ENCODE assay signal across 20 mouse cellular contexts in genomic region chr11:88631932-88632230, GRCm38 (mm10).
DNase-seq lines count a peak whose midpoint lies in the region; ATAC-seq and TF ChIP-seq lines count a peak whose summit lies in the region.
"Had no signal": no experiment of that assay in that cellular context is flagged by ENCODE, and none has a peak within 500 bp of the region (broad histone marks: within the 10 kb centered on the region; RNA-seq: fewer than 3 reads in every experiment).

No protein-coding gene starts in this region.

- no peaks in the 10 kb centered on the region for H3K9me3 ChIP-seq in forebrain, embryonic 10.5 days
- H3K9me3 ChIP-seq in forebrain, postnatal 0 days (ENCODE audit: low read length): no peaks in the 10 kb centered on the region
- no peaks in the 10 kb centered on the region for H3K9me3 ChIP-seq in kidney, embryonic 15.5 days (replicated peaks)
- H3K9me3 ChIP-seq: heart, embryonic 15.5 days; limb, embryonic 15.5 days had no signal

- peaks cover 63% of the 10 kb centered on the region for H3K36me3 ChIP-seq in forebrain, embryonic 10.5 days (replicated peaks)
- no peaks in the 10 kb centered on the region for H3K36me3 ChIP-seq in forebrain, postnatal 0 days (ENCODE audit: insufficient read depth)
- H3K36me3 ChIP-seq in kidney, embryonic 15.5 days: 0 out of 2 replicates have a peak, but pooled peaks cover 6% of the 10 kb centered on the region
- no peaks in the 10 kb centered on the region for H3K36me3 ChIP-seq in spleen, adult 2 months (ENCODE audit: control insufficient read depth, insufficient read depth, low read length)
- no peaks in the 10 kb centered on the region; the same call in 1 of the 2 replicates for H3K36me3 ChIP-seq in splenic B cell, adult 2 months (ENCODE audit: control insufficient read depth, insufficient read depth, low read length, poor library complexity, severe bottlenecking)
- H3K36me3 ChIP-seq: heart, embryonic 15.5 days; limb, embryonic 15.5 days had no signal

- no peak overlapping the region for H3K4me2 ChIP-seq in forebrain, postnatal 0 days (ENCODE audit: low read depth)
- no peak overlapping the region for H3K4me2 ChIP-seq in kidney, embryonic 15.5 days
- H3K4me2 ChIP-seq: heart, embryonic 15.5 days; limb, embryonic 15.5 days had no signal

- 87% methylated on average over 3 of the region's 3 CpGs for WGBS in forebrain, embryonic 10.5 days
- 94% methylated on average over 3 of the region's 3 CpGs for WGBS in forebrain, postnatal 0 days
- 93% methylated on average over 3 of the region's 3 CpGs for WGBS in kidney, embryonic 15.5 days
- WGBS in spleen, adult 2 months: 44% methylated on average over 3 of the region's 3 CpGs

- H3K4me1 ChIP-seq in forebrain, embryonic 10.5 days: peaks cover 92% of the 10 kb centered on the region
- 0 out of 2 replicates have a peak, but pooled peaks cover 4% of the 10 kb centered on the region for H3K4me1 ChIP-seq in forebrain, postnatal 0 days (ENCODE audit: insufficient read depth)
- H3K4me1 ChIP-seq in kidney, embryonic 15.5 days: peaks cover 71% of the 10 kb centered on the region
- H3K4me1 ChIP-seq in spleen, adult 2 months (ENCODE audit: control insufficient read depth, insufficient read depth, insufficient read length): peaks cover 26% of the 10 kb centered on the region

- H3K27ac ChIP-seq in forebrain, embryonic 10.5 days: peak overlapping the region; percentile 70
- H3K27ac ChIP-seq in forebrain, postnatal 0 days (ENCODE audit: low read depth, low read length): no peak overlapping the region
- H3K27ac ChIP-seq in kidney, embryonic 15.5 days: peak overlapping the region; percentile 32; the same call in 1 of the 2 replicates
- H3K27ac ChIP-seq in spleen, adult 2 months (ENCODE audit: insufficient read depth, low read length): peak overlapping the region; percentile 47; the same call in 1 of the 2 replicates
- H3K27ac ChIP-seq: heart, adult 2 months; heart, embryonic 15.5 days; limb, embryonic 15.5 days had no signal

- H3K27me3 ChIP-seq in forebrain, embryonic 10.5 days (ENCODE audit: poor library complexity, severe bottlenecking): no peaks in the 10 kb centered on the region
- H3K27me3 ChIP-seq in forebrain, postnatal 0 days (ENCODE audit: insufficient read depth, low read length): no peaks in the 10 kb centered on the region
- no peaks in the 10 kb centered on the region for H3K27me3 ChIP-seq in kidney, embryonic 15.5 days
- H3K27me3 ChIP-seq in spleen, adult 2 months (ENCODE audit: control insufficient read depth, insufficient read depth, low read length): no peaks in the 10 kb centered on the region
- H3K27me3 ChIP-seq in splenic B cell, adult 2 months (ENCODE audit: control insufficient read depth, insufficient read depth, low read length, poor library complexity, severe bottlenecking): no peaks in the 10 kb centered on the region
- H3K27me3 ChIP-seq: heart, embryonic 15.5 days; limb, embryonic 15.5 days had no signal

- DNase-seq in forebrain, embryonic 10.5 days (ENCODE audit: extremely low spot score, low spot score): no peak
- no peak for DNase-seq in forebrain, postnatal 0 days
- DNase-seq in kidney, postnatal 10 days: no peak
- no peak for DNase-seq in spleen, adult 2 months (ENCODE audit: low read depth in 1 of 2, low spot score in 2 of 2)
- no peak for DNase-seq in spleen, adult 18-20 months
- peak; percentile 39 for DNase-seq in splenic B cell, adult 2 months (ENCODE audit: low read depth, low spot score)
- DNase-seq in cerebellum, adult 9-11 months: no peak
- DNase-seq: cerebellum, adult 18-20 months; gastrocnemius, postnatal 10 days; kidney, adult 8-10 months; kidney, postnatal 36 days; layer of hippocampus, postnatal 36 days; lung, adult 2 months; midbrain, embryonic 14.5 days; right cerebral cortex, postnatal 14 days had no signal

- no peak for TF ChIP-seq POLR2A in spleen, adult 2 months (IDR thresholded peaks at IDR 0.05; ENCODE audit: low read depth, low read length)

- TF ChIP-seq CTCF in forebrain, postnatal 0 days (IDR thresholded peaks at IDR 0.05; ENCODE audit: low read depth): no peak
- no peak for TF ChIP-seq CTCF in spleen, adult 2 months (IDR thresholded peaks at IDR 0.05; ENCODE audit: extremely low read depth, insufficient read depth, insufficient read length, insufficient replicate concordance)

- no peak overlapping the region for H3K9ac ChIP-seq in forebrain, postnatal 0 days
- H3K9ac ChIP-seq in kidney, embryonic 15.5 days: no peak overlapping the region
- H3K9ac ChIP-seq: heart, embryonic 15.5 days; limb, embryonic 15.5 days had no signal

- H3K4me3 ChIP-seq in forebrain, embryonic 10.5 days: no peak overlapping the region
- H3K4me3 ChIP-seq in forebrain, postnatal 0 days (ENCODE audit: low read depth, low read length): no peak overlapping the region
- no peak overlapping the region for H3K4me3 ChIP-seq in kidney, embryonic 15.5 days (replicated peaks)
- H3K4me3 ChIP-seq in spleen, adult 2 months (ENCODE audit: extremely low read depth, insufficient read depth, insufficient read length): no peak overlapping the region
- H3K4me3 ChIP-seq: erythroblast, embryonic 14.5 days; heart, adult 2 months; heart, embryonic 15.5 days; limb, embryonic 15.5 days had no signal

- ATAC-seq in forebrain, postnatal 0 days: no peak
- no peak for ATAC-seq in kidney, embryonic 15.5 days (replicated peaks; ENCODE audit: low FRiP score)
